Mouse (Mus musculus) liver, adult 2 months (tissue): ENCODE measurements at regions not wholly inside any gene's neighbourhood (a gene's known extent, or its start where the extent isn't known, plus 50 kb on each side); places are given as distances from the start of the nearest gene placed in this dataset.
A peak's percentile ranks its signal among the peaks of the same experiment; 100 is the strongest.

Experiments
- DNase-seq: peaks from one replicate; pipeline ENCODE4 v3.0.0-alpha.2; 2011; ENCODE audit warnings: low read depth, low spot score; ENCODE audit errors: extremely low read depth
- H3K27ac ChIP-seq: fragments of 200-500 bp; replicated peaks from 2 replicates; pipeline ENCODE4 v1.5.1; 2012; ENCODE audit warnings: low read depth, mild to moderate bottlenecking, control low read depth, inconsistent platforms, low read length; ENCODE audit not compliant: insufficient read depth
- H3K27me3 ChIP-seq: fragments of 200-500 bp; 2 replicates; pipeline ENCODE4 v1.6.1; 2012; ENCODE audit warnings: mild to moderate bottlenecking, moderate library complexity, low read length, inconsistent platforms; ENCODE audit not compliant: control insufficient read depth, insufficient read depth
- H3K36me3 ChIP-seq: fragments of 200-500 bp; 2 replicates; pipeline ENCODE4 v1.6.1; 2012; ENCODE audit warnings: low read length, inconsistent platforms; ENCODE audit not compliant: control insufficient read depth, insufficient read depth
- H3K4me1 ChIP-seq: fragments of 200-500 bp; 2 replicates; pipeline ENCODE4 v1.6.1; 2011; ENCODE audit warnings: low read length; ENCODE audit not compliant: control insufficient read depth, insufficient read depth
- H3K4me3 ChIP-seq: fragments of 200-500 bp; 2 replicates; pipeline ENCODE4 v1.5.1; 2011; ENCODE audit warnings: low read depth, mild to moderate bottlenecking, control low read depth, low read length, moderate library complexity; ENCODE audit not compliant: insufficient read depth
- H3K79me2 ChIP-seq: fragments of 200-500 bp; 2 replicates; pipeline ENCODE4 v1.6.1; 2012; ENCODE audit warnings: inconsistent platforms, mild to moderate bottlenecking, low read length, moderate library complexity; ENCODE audit not compliant: control insufficient read depth, insufficient read depth
- H3K9ac ChIP-seq: fragments of 200-500 bp; 2 replicates; pipeline ENCODE4 v1.6.1; 2012; ENCODE audit warnings: low read depth, mild to moderate bottlenecking, control low read depth, inconsistent platforms, low read length
- CTCF ChIP-seq: fragments of 200-500 bp; IDR thresholded peaks from 2 replicates; pipeline ENCODE4 v1.5.1; 2011; ENCODE audit warnings: low read depth, low read length, control low read depth
- POLR2A ChIP-seq: fragments of 200-500 bp; IDR thresholded peaks from 2 replicates; pipeline ENCODE4 v1.6.1; 2011; ENCODE audit warnings: low read length, control low read depth; ENCODE audit not compliant: insufficient read depth; ENCODE audit errors: extremely low read depth
- WGBS: fragments of 180-500 bp; shearing (Covaris S2); methylation state at CpG from one replicate; pipeline ENCODE4 v1.1.7; 2018; 5-methylcytosine and 5-hydroxymethylcytosine counted together

- WGBS: 72% methylated on average over 6 of the region's 6 CpGs
- Histone ChIP-seq H3K79me2 (no peaks in the 10 kb centered on the region), H3K4me1 (no peaks in the 10 kb centered on the region), H3K9ac (no peak overlapping the region), H3K36me3 (no peaks in the 10 kb centered on the region), H3K27ac (no peak overlapping the region), H3K4me3 (no peak overlapping the region), H3K27me3 (no peaks in the 10 kb centered on the region)
- no peak for DNase-seq
- TF ChIP-seq CTCF: no peak
- no peak for TF ChIP-seq POLR2A
Observed at GRCm38 (mm10) chr14:8952853-8953397, 286.9 kb upstream of the 4930452B06Rik start.

GRCm38 (mm10) chr14:8948751-8949150, 282.7 kb upstream of the 4930452B06Rik start:
- Histone ChIP-seq H3K36me3 (no peaks in the 10 kb centered on the region), H3K4me3 (no peak overlapping the region), H3K27me3 (no peaks in the 10 kb centered on the region), H3K27ac (no peak overlapping the region), H3K9ac (no peak overlapping the region), H3K79me2 (no peaks in the 10 kb centered on the region), H3K4me1 (no peaks in the 10 kb centered on the region)
- TF ChIP-seq CTCF (no peak), POLR2A (no peak)
- 58% methylated on average over 2 of the region's 2 CpGs for WGBS
- DNase-seq: no peak

GRCm38 (mm10) chr14:8946851-8947625, 281.0 kb upstream of the 4930452B06Rik start:
- DNase-seq: no peak
- WGBS: 74% methylated on average over 5 of the region's 5 CpGs
- Histone ChIP-seq H3K36me3 (no peaks in the 10 kb centered on the region), H3K9ac (no peak overlapping the region), H3K4me1 (no peaks in the 10 kb centered on the region), H3K27ac (no peak overlapping the region), H3K4me3 (no peak overlapping the region), H3K79me2 (no peaks in the 10 kb centered on the region), H3K27me3 (no peaks in the 10 kb centered on the region)
- TF ChIP-seq POLR2A (no peak), CTCF (no peak)

- H3K27me3 ChIP-seq: no peaks in the 10 kb centered on the region
- no peak overlapping the region for H3K27ac ChIP-seq
- H3K4me1 ChIP-seq: no peaks in the 10 kb centered on the region
- no peaks in the 10 kb centered on the region for H3K36me3 ChIP-seq
- no peak overlapping the region for H3K4me3 ChIP-seq
- no peak for TF ChIP-seq POLR2A
- no peak for TF ChIP-seq CTCF
- DNase-seq: peak; percentile 1
- H3K9ac ChIP-seq: no peak overlapping the region
- no peaks in the 10 kb centered on the region for H3K79me2 ChIP-seq
- 35% methylated on average over 5 of the region's 5 CpGs for WGBS
Observed at GRCm38 (mm10) chr14:8935121-8935520, 269.1 kb upstream of the 4930452B06Rik start.
